Mouse (Mus musculus): ENCODE results near the gene Iqcj.

DNA sequence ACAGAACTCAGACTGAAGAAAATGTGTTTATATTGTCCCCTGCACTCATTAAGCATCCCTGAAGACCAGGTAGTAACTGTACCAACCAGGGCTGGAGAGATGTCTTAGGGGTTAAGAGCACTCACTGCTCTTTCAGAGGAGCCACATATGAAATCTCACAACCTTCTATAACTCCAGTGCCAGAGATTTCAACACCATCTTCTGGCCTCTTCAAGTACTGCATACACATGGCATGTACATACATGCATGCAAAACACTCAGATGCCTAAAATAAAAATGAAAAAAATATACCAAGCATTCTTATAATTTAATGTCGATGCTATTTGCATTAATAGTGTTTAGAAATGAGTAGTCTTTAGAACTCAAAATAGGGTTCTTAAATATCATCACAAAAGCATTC, 88.0 kb downstream of the Iqcj start:
- TF ChIP-seq CTCF (IDR thresholded peaks at IDR 0.05; ENCODE audit: extremely low read depth, insufficient read depth, insufficient read length, insufficient replicate concordance) = no peak
- TF ChIP-seq POLR2A (IDR thresholded peaks at IDR 0.05; ENCODE audit: low read depth, low read length) = no peak

Measured in spleen, adult 2 months (tissue).